Mouse (Mus musculus): ENCODE results near the gene Cds2. TPM values are rescaled to one million over a fixed set of nuclear protein-coding genes. Genes with fewer than 3 reads are reported as not detected.

Cds2 gene
- total RNA-seq, 1 experiment: 73.9 TPM

DNA sequence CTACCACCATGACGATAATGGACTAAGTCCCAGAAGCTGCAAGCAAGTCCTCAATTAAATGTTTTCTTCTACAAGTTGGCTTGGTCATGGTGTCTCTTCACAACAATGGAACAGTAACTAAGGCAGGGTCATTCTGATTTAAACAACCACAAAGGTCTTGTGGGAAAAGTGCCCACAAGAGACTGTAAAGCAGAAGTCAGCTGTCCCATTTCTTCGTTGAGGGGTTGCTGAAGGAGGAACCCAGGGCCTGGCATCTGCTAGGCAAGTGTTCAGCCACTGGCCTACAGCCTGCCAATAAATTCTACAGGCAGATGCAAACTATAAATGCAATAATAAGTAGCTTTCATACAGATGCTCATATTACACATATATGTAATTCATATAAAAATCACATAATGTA lies 74.3 kb downstream of the Cds2 start:
- TF ChIP-seq ZNF384 (IDR thresholded peaks at IDR 0.05; ENCODE audit: low read depth, low read length) (no peak), ZC3H11A (IDR thresholded peaks at IDR 0.05; ENCODE audit: borderline replicate concordance, low read depth, low read length) (no peak), HCFC1 (IDR thresholded peaks at IDR 0.05; ENCODE audit: borderline replicate concordance, insufficient read depth, low read length) (no peak), MAFK (IDR thresholded peaks at IDR 0.05; ENCODE audit: insufficient read depth, low read depth, low read length) (no peak), CHD2 (IDR thresholded peaks at IDR 0.05; ENCODE audit: low read depth, low read length) (no peak)
- DNase-seq (ENCODE audit: low read depth, low spot score): no peak
- in situ Hi-C loops (cut with MboI; ENCODE audit: low sequenced_read_pairs in 2 of 2, unreplicated experiment in 2 of 2): no loop called here

GRCm38 (mm10) chr2:132340350-132340749 lies 77.4 kb downstream of the Cds2 start:
- H3K36me3 ChIP-seq (ENCODE audit: control insufficient read depth, insufficient read depth, low read length, poor library complexity, severe bottlenecking): no peaks in the 10 kb centered on the region

More for the DNA sequence above, 74.3 kb downstream of the Cds2 start:
- no peaks in the 10 kb centered on the region for H3K36me3 ChIP-seq (ENCODE audit: control insufficient read depth, insufficient read depth, low read length, poor library complexity, severe bottlenecking)
- H3K9ac ChIP-seq (ENCODE audit: insufficient read depth, low read depth, low read length, poor library complexity, severe bottlenecking): no peak overlapping the region
- no peak overlapping the region for H3K4me3 ChIP-seq (ENCODE audit: insufficient read depth in 1 of 2, low read depth in 1 of 2, low read length in 2 of 2, poor library complexity in 1 of 2, severe bottlenecking in 1 of 2)
- H3K27ac ChIP-seq (ENCODE audit: insufficient read depth, low read depth, low read length, poor library complexity, severe bottlenecking): no peak overlapping the region
- no peaks in the 10 kb centered on the region for H3K4me1 ChIP-seq (ENCODE audit: control insufficient read depth in 2 of 2, insufficient read depth in 2 of 2, low read length in 2 of 2, poor library complexity in 1 of 2)
- H3K9me3 ChIP-seq (ENCODE audit: control insufficient read depth, insufficient read depth, low read depth, low read length): no peaks in the 10 kb centered on the region

GRCm38 (mm10) chr2:132341293-132341692 lies 78.3 kb downstream of the Cds2 start:
- in situ Hi-C loops (cut with MboI; ENCODE audit: low sequenced_read_pairs in 2 of 2, unreplicated experiment in 2 of 2): no loop called here
- no peak for DNase-seq (ENCODE audit: low read depth, low spot score)
- no peaks in the 10 kb centered on the region for H3K36me3 ChIP-seq (ENCODE audit: control insufficient read depth, insufficient read depth, low read length, poor library complexity, severe bottlenecking)

More at GRCm38 (mm10) chr2:132340350-132340749, 77.4 kb downstream of the Cds2 start:
- H3K9me3 ChIP-seq (ENCODE audit: control insufficient read depth, insufficient read depth, low read depth, low read length): no peaks in the 10 kb centered on the region
- in situ Hi-C loops (cut with MboI; ENCODE audit: low sequenced_read_pairs in 2 of 2, unreplicated experiment in 2 of 2): no loop called here
- H3K4me3 ChIP-seq (ENCODE audit: insufficient read depth in 1 of 2, low read depth in 1 of 2, low read length in 2 of 2, poor library complexity in 1 of 2, severe bottlenecking in 1 of 2): no peak overlapping the region
- no peak overlapping the region for H3K9ac ChIP-seq (ENCODE audit: insufficient read depth, low read depth, low read length, poor library complexity, severe bottlenecking)
- H3K4me1 ChIP-seq (ENCODE audit: control insufficient read depth in 2 of 2, insufficient read depth in 2 of 2, low read length in 2 of 2, poor library complexity in 1 of 2): no peaks in the 10 kb centered on the region
- TF ChIP-seq ZC3H11A (IDR thresholded peaks at IDR 0.05; ENCODE audit: borderline replicate concordance, low read depth, low read length): no peak
- no peak for TF ChIP-seq ZNF384 (IDR thresholded peaks at IDR 0.05; ENCODE audit: low read depth, low read length)
- TF ChIP-seq HCFC1 (IDR thresholded peaks at IDR 0.05; ENCODE audit: borderline replicate concordance, insufficient read depth, low read length): no peak
- DNase-seq (ENCODE audit: low read depth, low spot score): no peak
- no peak overlapping the region for H3K27ac ChIP-seq (ENCODE audit: insufficient read depth, low read depth, low read length, poor library complexity, severe bottlenecking)

GRCm38 (mm10) chr2:132343846-132344245 lies 80.9 kb downstream of the Cds2 start:
- no peak for TF ChIP-seq ZC3H11A (IDR thresholded peaks at IDR 0.05; ENCODE audit: borderline replicate concordance, low read depth, low read length)
- TF ChIP-seq ZNF384 (IDR thresholded peaks at IDR 0.05; ENCODE audit: low read depth, low read length): no peak
- TF ChIP-seq MAFK (IDR thresholded peaks at IDR 0.05; ENCODE audit: insufficient read depth, low read depth, low read length): no peak
- no peak for TF ChIP-seq CHD2 (IDR thresholded peaks at IDR 0.05; ENCODE audit: low read depth, low read length)
- no peak for TF ChIP-seq HCFC1 (IDR thresholded peaks at IDR 0.05; ENCODE audit: borderline replicate concordance, insufficient read depth, low read length)
- Histone ChIP-seq H3K27ac (ENCODE audit: insufficient read depth, low read depth, low read length, poor library complexity, severe bottlenecking) (no peak overlapping the region), H3K4me3 (ENCODE audit: insufficient read depth in 1 of 2, low read depth in 1 of 2, low read length in 2 of 2, poor library complexity in 1 of 2, severe bottlenecking in 1 of 2) (no peak overlapping the region), H3K4me1 (ENCODE audit: control insufficient read depth in 2 of 2, insufficient read depth in 2 of 2, low read length in 2 of 2, poor library complexity in 1 of 2) (no peaks in the 10 kb centered on the region), H3K9me3 (ENCODE audit: control insufficient read depth, insufficient read depth, low read depth, low read length) (no peaks in the 10 kb centered on the region), H3K36me3 (ENCODE audit: control insufficient read depth, insufficient read depth, low read length, poor library complexity, severe bottlenecking) (no peaks in the 10 kb centered on the region), H3K9ac (ENCODE audit: insufficient read depth, low read depth, low read length, poor library complexity, severe bottlenecking) (no peak overlapping the region)
- in situ Hi-C loops (cut with MboI; ENCODE audit: low sequenced_read_pairs in 2 of 2, unreplicated experiment in 2 of 2): no loop called here
- DNase-seq (ENCODE audit: low read depth, low spot score): no peak

More at GRCm38 (mm10) chr2:132341293-132341692, 78.3 kb downstream of the Cds2 start:
- Histone ChIP-seq H3K9ac (ENCODE audit: insufficient read depth, low read depth, low read length, poor library complexity, severe bottlenecking) (no peak overlapping the region), H3K9me3 (ENCODE audit: control insufficient read depth, insufficient read depth, low read depth, low read length) (no peaks in the 10 kb centered on the region), H3K27ac (ENCODE audit: insufficient read depth, low read depth, low read length, poor library complexity, severe bottlenecking) (no peak overlapping the region), H3K4me1 (ENCODE audit: control insufficient read depth in 2 of 2, insufficient read depth in 2 of 2, low read length in 2 of 2, poor library complexity in 1 of 2) (no peaks in the 10 kb centered on the region), H3K4me3 (ENCODE audit: insufficient read depth in 1 of 2, low read depth in 1 of 2, low read length in 2 of 2, poor library complexity in 1 of 2, severe bottlenecking in 1 of 2) (no peak overlapping the region)
- TF ChIP-seq ZC3H11A (IDR thresholded peaks at IDR 0.05; ENCODE audit: borderline replicate concordance, low read depth, low read length): no peak
- TF ChIP-seq ZNF384 (IDR thresholded peaks at IDR 0.05; ENCODE audit: low read depth, low read length): no peak
- TF ChIP-seq HCFC1 (IDR thresholded peaks at IDR 0.05; ENCODE audit: borderline replicate concordance, insufficient read depth, low read length): no peak

Other genes with a start within 250 kb of the Cds2 start
- gene Rassf2, start 232.9 kb upstream of the Cds2 start, total RNA-seq (2012; rRNA removed): 2.2 and 3.2 TPM in 2 replicates
- 33.7 and 43.5 TPM in 2 replicates for gene Slc23a2, start 118.0 kb upstream of the Cds2 start, total RNA-seq (2012; rRNA removed)
- 31.8 and 36.0 TPM in 2 replicates for gene Tmem230, start 15.3 kb upstream of the Cds2 start, total RNA-seq (2012; rRNA removed)
- 296 and 370 TPM in 2 replicates for gene Pcna, start 9.8 kb upstream of the Cds2 start, total RNA-seq (2012; rRNA removed)
- gene Prokr2, start 122.3 kb downstream of the Cds2 start, total RNA-seq (2012; rRNA removed): 0.22 and 0.95 TPM in 2 replicates

All from ES-E14 (cell line).